Mouse (Mus musculus): ENCODE measurements around the gene Zic1. TPM values are rescaled to one million over a fixed set of nuclear protein-coding genes. Genes with fewer than 3 reads are reported as not detected.

Gene Zic1
- polyA plus RNA-seq (2012; rRNA removed): 439 and 446 TPM in 2 replicates

GRCm38 (mm10) chr9:91365664-91366063 lies at the start of gene Zic1:
TSS of gene Zic1 (minus strand) at chr9:91365810.

DNA sequence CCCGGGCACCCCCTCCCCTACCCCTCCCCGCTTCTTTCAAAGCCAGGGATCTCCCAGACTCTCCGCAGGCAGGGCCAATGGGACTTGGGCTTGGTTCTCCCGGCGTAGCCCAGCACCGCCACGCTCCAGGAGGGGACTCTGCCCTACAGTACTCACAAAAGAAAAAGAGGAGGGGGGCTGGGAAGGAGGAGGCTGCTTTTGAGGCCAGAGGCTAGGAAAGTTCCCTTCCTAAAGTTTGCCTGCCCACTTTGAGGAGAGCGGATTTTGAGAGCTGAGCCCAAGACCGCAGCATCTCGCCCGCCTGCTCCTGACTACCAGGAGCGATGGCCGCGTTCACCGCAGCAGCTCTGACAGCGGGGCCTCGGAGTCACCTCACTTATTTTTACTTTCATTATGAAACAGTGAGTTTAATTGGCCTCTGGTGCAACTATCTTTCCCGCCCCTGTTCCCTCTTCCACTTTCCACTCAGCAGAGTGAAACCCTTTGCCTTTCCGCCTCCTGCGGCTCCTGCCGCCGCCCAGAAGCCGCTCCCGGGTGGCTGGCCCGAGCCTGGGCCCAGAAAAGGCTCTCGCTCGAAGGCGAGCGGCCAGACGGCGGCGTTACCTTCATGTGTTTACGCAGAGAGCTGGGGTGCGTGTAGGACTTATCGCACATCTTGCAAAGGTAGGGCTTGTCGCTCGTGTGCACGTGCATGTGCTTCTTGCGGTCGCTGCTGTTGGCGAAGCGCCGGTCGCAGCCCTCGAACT lies 3.6 kb downstream of the Zic1 start, which contains the start of gene Zic4:
Gene Zic4, plus strand, starts transcription at position 558 of the 746 bp plus-strand sequence.

Other genes starting within 250 kb of the Zic1 start
- gene Zic4, start 3.4 kb downstream of the Zic1 start, polyA plus RNA-seq (2012; rRNA removed): 60.7 and 66.1 TPM in 2 replicates